Comparison of ENCODE assay signal across 26 mouse cellular contexts in the genomic region with DNA sequence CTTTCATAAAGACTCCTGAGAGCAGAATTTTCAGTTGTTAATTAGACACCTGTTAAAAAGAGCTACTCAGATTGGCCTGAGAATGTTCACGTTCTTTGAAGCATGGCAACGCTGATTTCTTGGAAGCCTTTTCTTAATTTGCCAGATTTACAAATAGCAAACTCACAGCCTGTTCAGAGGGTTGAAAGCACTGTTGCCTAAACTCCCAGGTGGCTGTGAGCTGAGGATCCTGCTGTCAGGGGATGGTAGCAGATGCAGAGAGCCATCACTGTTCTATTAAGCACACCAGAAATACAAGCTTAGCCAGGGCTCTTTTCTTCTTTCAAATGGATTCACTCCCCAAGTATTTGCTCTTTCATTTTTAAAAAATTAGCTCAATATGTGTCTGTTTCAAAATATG.
DNase-seq lines count a peak whose midpoint lies in the region; ATAC-seq and TF ChIP-seq lines count a peak whose summit lies in the region.
"Had no signal": no experiment of that assay in that cellular context is flagged by ENCODE, and none has a peak within 500 bp of the region (broad histone marks: within the 10 kb centered on the region; RNA-seq: fewer than 3 reads in every experiment).

No protein-coding gene starts in this region.

- no peaks in the 10 kb centered on the region for H3K27me3 ChIP-seq in forebrain, embryonic 14.5 days (replicated peaks; ENCODE audit: control insufficient read depth, insufficient read depth, low read length)
- no peaks in the 10 kb centered on the region for H3K27me3 ChIP-seq in forebrain, embryonic 10.5 days (ENCODE audit: poor library complexity, severe bottlenecking)
- H3K27me3 ChIP-seq: hindbrain, embryonic 12.5 days; limb, embryonic 13.5 days; liver, embryonic 12.5 days; megakaryocyte, embryonic 14.5 days; midbrain, embryonic 13.5 days; stomach, embryonic 15.5 days had no signal

- no peak overlapping the region for H3K9ac ChIP-seq in forebrain, embryonic 14.5 days (ENCODE audit: low read length)
- H3K9ac ChIP-seq: hindbrain, embryonic 12.5 days; limb, embryonic 13.5 days; liver, embryonic 12.5 days; midbrain, embryonic 13.5 days; stomach, embryonic 15.5 days had no signal

- no peak overlapping the region for H3K4me2 ChIP-seq in forebrain, embryonic 14.5 days (ENCODE audit: low read length)
- H3K4me2 ChIP-seq: hindbrain, embryonic 12.5 days; limb, embryonic 13.5 days; liver, embryonic 12.5 days; midbrain, embryonic 13.5 days; stomach, embryonic 15.5 days had no signal

- 52% methylated on average over 2 of the region's 2 CpGs for WGBS in forebrain, embryonic 14.5 days
- 86% methylated on average over 2 of the region's 2 CpGs for WGBS in forebrain, embryonic 10.5 days

- peak; percentile 68; the same call in 1 of the 2 replicates for ATAC-seq in forebrain, embryonic 14.5 days
- ATAC-seq: inflammation-experienced regulatory T-cells, adult 6 months; liver, embryonic 12.5 days; midbrain, embryonic 13.5 days had no signal

- no peak for TF ChIP-seq POLR2A in brain, embryonic 14.5 days (IDR thresholded peaks at IDR 0.05; ENCODE audit: borderline replicate concordance, extremely low read depth, insufficient read depth, insufficient read length, poor library complexity, severe bottlenecking)

- H3K36me3 ChIP-seq in forebrain, embryonic 14.5 days (ENCODE audit: control insufficient read depth, insufficient read depth, low read length), result no peaks in the 10 kb centered on the region
- H3K36me3 ChIP-seq in forebrain, embryonic 10.5 days (replicated peaks), result no peaks in the 10 kb centered on the region
- H3K36me3 ChIP-seq: embryonic facial prominence, embryonic 10.5 days; hindbrain, embryonic 12.5 days; limb, embryonic 13.5 days; liver, embryonic 12.5 days; midbrain, embryonic 13.5 days; stomach, embryonic 15.5 days had no signal

- peak; percentile 66 for DNase-seq in forebrain, embryonic 14.5 days (ENCODE audit: low spot score)
- no peak for DNase-seq in forebrain, embryonic 10.5 days (ENCODE audit: extremely low spot score, low spot score)
- DNase-seq in brain, embryonic 14.5 days (ENCODE audit: low read depth), result peak; percentile 66
- DNase-seq in layer of hippocampus, adult 2 months (ENCODE audit: low spot score in 2 of 2), result peak; percentile 71 to 72
- peak; percentile 12 to 27 for DNase-seq in layer of hippocampus, postnatal 25 days (ENCODE audit: extremely low spot score in 1 of 2, low spot score in 1 of 2)
- DNase-seq in natural killer cell, adult 2 months (ENCODE audit: low spot score in 2 of 2), result no peak
- DNase-seq in kidney, adult 8-10 months, result no peak
- DNase-seq: adrenal gland, postnatal 14 days; cerebellum, adult 11-12 months; cerebellum, postnatal 10 days; gastrocnemius, postnatal 25 days; heart, adult 18-20 months; kidney, adult 9 months; kidney, postnatal 14 days; lung, adult 18-20 months; lung, postnatal 36 days; thymus, postnatal 25 days had no signal

- no peak overlapping the region for H3K27ac ChIP-seq in forebrain, embryonic 14.5 days (ENCODE audit: low read depth, low read length)
- H3K27ac ChIP-seq in forebrain, embryonic 10.5 days, result no peak overlapping the region
- peak overlapping the region; percentile 61 for H3K27ac ChIP-seq in layer of hippocampus, adult 2 months
- H3K27ac ChIP-seq: embryonic facial prominence, embryonic 10.5 days; hindbrain, embryonic 12.5 days; limb, embryonic 13.5 days; liver, embryonic 12.5 days; midbrain, embryonic 13.5 days; stomach, embryonic 15.5 days had no signal

- H3K9me3 ChIP-seq in forebrain, embryonic 14.5 days (replicated peaks; ENCODE audit: control insufficient read depth, low read length), result no peaks in the 10 kb centered on the region
- no peaks in the 10 kb centered on the region for H3K9me3 ChIP-seq in forebrain, embryonic 10.5 days
- H3K9me3 ChIP-seq: embryonic facial prominence, embryonic 10.5 days; hindbrain, embryonic 12.5 days; limb, embryonic 13.5 days; liver, embryonic 12.5 days; megakaryocyte, embryonic 14.5 days; midbrain, embryonic 13.5 days; stomach, embryonic 15.5 days had no signal

- no peak overlapping the region for H3K4me3 ChIP-seq in forebrain, embryonic 14.5 days (ENCODE audit: low read depth, low read length)
- H3K4me3 ChIP-seq in forebrain, embryonic 10.5 days, result no peak overlapping the region
- H3K4me3 ChIP-seq in layer of hippocampus, adult 2 months, result no peak overlapping the region
- H3K4me3 ChIP-seq: embryonic facial prominence, embryonic 10.5 days; hindbrain, embryonic 12.5 days; limb, embryonic 13.5 days; liver, embryonic 12.5 days; megakaryocyte, embryonic 14.5 days; midbrain, embryonic 13.5 days; myocyte; stomach, embryonic 15.5 days had no signal

- no peak for TF ChIP-seq CTCF in brain, embryonic 14.5 days (IDR thresholded peaks at IDR 0.05; ENCODE audit: borderline replicate concordance, extremely low read depth, insufficient read depth, insufficient read length)
- TF ChIP-seq CTCF in layer of hippocampus, adult 2 months (conservative IDR thresholded peaks at IDR 0.05), result no peak

- H3K4me1 ChIP-seq in forebrain, embryonic 14.5 days (ENCODE audit: control insufficient read depth, insufficient read depth, low read length), result no peaks in the 10 kb centered on the region
- no peaks in the 10 kb centered on the region for H3K4me1 ChIP-seq in forebrain, embryonic 10.5 days
- H3K4me1 ChIP-seq: embryonic facial prominence, embryonic 10.5 days; hindbrain, embryonic 12.5 days; limb, embryonic 13.5 days; liver, embryonic 12.5 days; megakaryocyte, embryonic 14.5 days; midbrain, embryonic 13.5 days; stomach, embryonic 15.5 days had no signal

Comparison
In these comparisons a context has a peak if more than half of its experiments do, and no peak if none do; other contexts are left out.
1. DNase-seq: peak in forebrain, embryonic 14.5 days (single experiment), brain, embryonic 14.5 days (single experiment), layer of hippocampus, adult 2 months (2 of 2) and layer of hippocampus, postnatal 25 days (2 of 2); none in forebrain, embryonic 10.5 days (single experiment), natural killer cell, adult 2 months (0 of 2) and kidney, adult 8-10 months (0 of 2).